Mouse (Mus musculus) adrenal gland, adult (tissue): ENCODE data around the gene Gm6268.

Experiments used
- DNase-seq, 2 experiments: peaks; one replicate each; pipeline ENCODE4 v3.0.0; 2022 to 2023; ENCODE audit warnings: low spot score in 1 of 2; ENCODE audit not compliant: inconsistent age in 2 of 2

Gm6268 gene

DNA sequence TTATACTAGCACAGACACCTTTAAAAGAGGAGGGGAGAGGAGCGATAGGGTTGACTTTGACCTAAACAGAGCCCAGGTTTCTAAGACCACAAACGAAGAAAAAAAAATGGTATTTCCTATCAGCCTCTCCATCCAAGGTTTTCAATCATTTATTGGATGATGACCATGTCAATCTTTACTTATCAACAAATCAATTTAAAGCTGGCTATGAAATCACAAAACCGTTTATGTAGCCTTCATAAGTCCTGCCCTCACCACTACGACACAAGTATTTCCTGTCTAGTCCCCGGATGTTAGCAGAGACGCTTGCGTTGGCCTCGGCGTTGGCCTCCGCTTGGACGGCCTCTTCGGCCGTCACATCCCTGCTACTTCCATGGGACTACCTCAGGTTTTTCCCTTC, at the start of gene Gm6268:
TSS of gene Gm6268 (plus strand) at position 301 of the 400 bp plus-strand sequence.
- no peak for DNase-seq

DNA sequence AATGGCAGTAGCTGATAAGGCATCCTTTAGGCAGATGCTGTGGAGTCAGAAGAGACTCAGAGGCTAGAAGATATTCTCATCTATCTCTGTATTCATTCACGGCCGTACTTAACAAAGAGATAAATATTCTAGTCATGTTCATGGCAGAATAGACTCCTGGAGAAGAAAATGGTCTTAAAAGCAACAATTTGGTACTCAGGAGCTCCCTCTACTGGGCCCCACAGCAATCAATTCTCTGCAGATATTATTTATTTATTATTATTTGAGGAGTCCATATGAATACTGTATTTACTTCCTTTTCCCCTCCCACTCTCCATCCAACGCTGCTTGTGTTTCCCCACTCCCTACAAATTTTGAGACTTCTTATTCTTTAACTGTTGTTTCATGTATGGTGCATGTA, 48.6 kb upstream of the Gm6268 start:
- peak; percentile 11 to 60 for DNase-seq

DNA sequence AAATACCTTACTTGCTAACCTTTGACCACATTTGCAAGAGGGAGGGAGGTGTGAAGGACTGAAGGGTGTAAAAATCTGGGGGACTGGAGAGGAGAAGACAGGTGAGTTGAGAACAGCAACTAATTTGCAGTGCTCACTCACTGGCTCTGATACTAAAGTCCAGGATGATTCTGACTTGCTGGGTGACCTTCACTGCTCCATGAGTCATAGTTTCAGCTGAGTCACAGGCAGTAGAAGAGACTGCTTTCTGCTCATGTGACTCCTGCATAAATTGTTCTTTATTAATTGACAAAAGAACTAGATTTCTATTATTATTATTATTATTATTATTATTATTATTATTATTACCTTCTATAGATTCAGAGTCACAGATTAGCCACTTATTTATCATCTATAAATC, 15.7 kb upstream of the Gm6268 start:
- DNase-seq, result peak; percentile 54 to 77

DNA sequence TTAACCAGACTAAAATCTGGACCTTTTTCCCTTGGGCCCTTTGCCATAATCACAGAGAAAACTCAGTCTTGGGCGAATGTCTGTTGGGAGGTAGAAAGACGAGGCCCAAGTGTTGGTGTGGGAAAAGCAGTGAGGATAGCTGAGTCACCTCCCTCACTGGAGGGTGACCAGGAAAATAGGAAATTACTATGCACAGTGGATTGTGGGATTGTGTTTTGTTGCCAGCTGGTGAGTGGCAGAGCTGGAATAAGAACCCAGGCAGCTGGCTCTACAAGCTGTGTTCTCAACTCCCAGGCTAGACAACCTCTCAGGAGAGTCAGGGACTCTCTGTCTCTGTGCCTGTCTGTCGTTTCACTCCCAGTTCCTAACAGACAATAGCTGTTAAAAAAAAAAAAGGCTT, 11.1 kb upstream of the Gm6268 start:
- peak in 1 of 2 experiments; percentile 27 for DNase-seq

DNA sequence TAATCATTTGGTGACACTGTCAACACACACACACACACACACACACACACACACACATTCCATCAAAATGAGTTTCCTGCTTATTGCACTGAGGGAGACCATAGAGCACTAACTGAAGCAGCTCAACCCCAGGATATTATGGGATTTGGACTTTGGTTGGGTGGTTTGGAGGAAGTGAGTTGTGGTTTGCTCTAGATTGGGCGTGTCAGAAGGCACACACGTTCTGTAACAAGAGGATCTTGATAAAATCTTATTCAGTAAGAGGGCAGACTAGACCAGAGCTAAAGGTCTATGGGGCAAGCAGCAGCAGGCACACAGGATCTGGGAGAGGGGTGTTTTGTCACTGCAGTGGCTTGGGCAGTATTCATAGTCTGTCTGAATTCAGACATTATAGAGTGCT, 10.6 kb upstream of the Gm6268 start:
- no peak for DNase-seq

DNA sequence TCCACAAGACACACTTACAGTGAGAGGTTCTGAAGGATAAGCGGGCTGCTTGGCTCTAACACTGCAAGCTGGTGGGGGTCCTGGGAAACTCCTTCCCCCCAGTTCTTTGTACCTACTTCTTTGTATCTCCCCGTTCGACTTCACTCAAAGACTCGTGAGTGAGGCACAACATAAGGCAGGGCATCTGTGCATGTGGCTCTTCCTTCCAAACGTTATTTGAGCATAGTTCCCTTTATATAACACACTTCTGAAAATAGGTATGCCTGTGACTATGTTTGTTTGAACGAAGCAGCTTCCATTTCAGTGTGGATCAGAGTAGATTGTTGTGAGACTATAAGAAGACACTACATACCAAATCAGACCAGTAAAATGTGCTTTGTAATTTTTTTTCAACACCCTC, 8.4 kb upstream of the Gm6268 start:
- no peak for DNase-seq

DNA sequence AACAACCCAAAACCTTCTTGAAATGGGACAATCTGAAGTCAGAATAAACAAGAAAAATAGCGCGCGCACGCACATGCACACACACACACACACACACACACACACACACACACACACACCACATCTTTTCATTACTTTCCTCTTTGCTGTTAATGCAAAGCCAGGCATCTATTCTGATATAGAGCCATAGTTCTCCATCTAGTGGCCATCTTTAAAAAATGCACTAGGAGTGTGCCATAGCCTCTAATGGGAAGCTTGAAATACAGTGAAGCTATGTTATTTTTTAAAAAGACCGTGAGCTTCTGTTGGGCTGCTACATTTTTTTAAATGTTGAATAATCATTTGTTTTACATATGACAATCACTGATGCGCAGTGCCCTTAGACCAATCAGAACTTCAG, 7.8 kb upstream of the Gm6268 start:
- DNase-seq, result peak in 1 of 2 experiments; percentile 37

DNA sequence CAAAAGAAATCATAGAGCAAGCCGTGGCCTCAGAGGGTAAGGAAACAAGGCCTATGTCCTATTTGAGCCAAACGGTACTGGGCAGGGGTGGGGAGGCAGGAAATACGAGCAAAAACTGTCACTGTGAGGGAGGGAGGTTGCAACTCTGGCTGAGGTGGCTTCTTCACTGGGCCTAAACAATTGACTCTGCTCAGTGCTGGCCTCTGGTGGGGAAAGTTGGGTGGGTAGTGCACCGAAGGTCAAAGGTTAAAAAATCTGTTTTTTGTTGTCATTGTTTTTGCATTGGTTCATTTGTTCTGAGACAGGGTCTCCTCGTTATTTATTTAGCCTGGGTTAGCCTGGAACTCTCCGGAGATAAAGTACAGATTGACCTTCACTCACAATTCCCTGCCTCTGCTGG, 1.2 kb downstream of the Gm6268 start:
- DNase-seq, result peak in 1 of 2 experiments; percentile 39

DNA sequence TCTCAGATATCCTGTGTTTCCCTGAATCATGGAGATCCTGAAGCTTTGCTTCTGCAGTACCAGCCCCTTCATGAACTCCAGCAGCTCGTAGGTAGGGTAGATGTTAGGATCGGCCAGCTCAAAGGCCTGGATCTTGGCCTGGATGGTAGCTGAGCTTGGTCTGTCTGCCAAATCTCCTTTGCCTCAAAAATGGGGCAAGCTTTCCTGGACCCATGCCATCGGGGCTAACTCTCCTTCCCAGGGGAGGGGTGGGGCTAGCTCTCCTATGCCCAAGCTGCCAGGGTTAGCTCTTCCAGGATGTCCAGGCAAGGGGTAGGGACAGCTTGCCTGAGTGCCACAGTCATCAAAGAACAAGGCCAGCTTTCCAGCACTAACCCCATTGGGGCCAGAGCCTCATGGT, 18.1 kb downstream of the Gm6268 start:
- DNase-seq, result peak; percentile 4 to 62

DNA sequence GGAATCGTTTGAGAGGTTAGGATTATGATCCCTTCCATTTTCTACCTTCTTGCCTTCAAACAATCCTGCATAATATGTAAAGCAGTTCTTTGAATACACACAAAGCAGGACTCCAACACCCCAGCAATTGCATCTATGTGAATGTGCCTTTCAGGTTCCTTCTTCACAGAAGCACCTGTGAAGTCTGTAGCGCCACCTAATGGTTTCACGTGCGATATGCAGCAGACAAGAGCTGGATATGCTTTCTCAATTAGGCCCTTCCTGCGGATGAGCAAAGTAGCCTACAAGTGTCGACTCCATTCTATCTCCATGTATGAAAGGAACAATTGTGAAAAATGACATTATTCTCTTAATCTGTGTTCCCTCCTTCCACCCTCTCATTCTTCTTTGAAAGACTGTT, 33.9 kb downstream of the Gm6268 start:
- no peak for DNase-seq

DNA sequence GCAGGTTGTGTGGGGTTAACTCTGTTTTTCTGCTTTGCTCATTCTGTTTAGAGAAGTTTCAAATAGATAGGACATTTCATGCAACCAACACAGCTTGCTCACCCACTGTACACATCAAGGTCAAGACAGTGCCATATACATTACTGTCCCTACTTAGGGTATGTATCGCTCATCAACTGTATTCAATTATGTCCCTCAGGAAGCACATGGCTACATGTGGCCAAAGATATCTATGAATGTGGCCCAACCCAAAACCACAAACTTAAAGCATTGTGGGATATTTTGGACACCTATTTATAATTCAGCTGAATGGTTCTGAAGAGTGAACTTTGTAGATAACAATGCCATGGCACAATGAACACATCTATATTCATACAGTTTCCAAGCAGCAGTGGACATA, 36.9 kb downstream of the Gm6268 start:
- DNase-seq, result no peak
